Mouse (Mus musculus): Measurements from ENCODE around the gene Abca1. TPM values are rescaled to one million over a fixed set of nuclear protein-coding genes. Genes with fewer than 3 reads are reported as not detected.

The Abca1 gene
- total RNA-seq, 4 experiments from 2014 or later = 13.6 to 22.8 (median 16.8) TPM

- no peak for DNase-seq (ENCODE audit: low spot score)
Measured at GRCm38 (mm10) chr4:53086636-53087035, 73.1 kb downstream of the Abca1 start.

- DNase-seq (ENCODE audit: low spot score) = no peak
Measured at GRCm38 (mm10) chr4:53085634-53086033, 74.1 kb downstream of the Abca1 start.

GRCm38 (mm10) chr4:53083071-53083470 lies 76.6 kb downstream of the Abca1 start:
- DNase-seq (ENCODE audit: low spot score) = no peak

GRCm38 (mm10) chr4:53082451-53082850 lies 77.2 kb downstream of the Abca1 start:
- DNase-seq (ENCODE audit: low spot score) = no peak

- no peak for DNase-seq (ENCODE audit: low spot score)
Measured at GRCm38 (mm10) chr4:53081851-53082250, 77.8 kb downstream of the Abca1 start.

- no peak for DNase-seq (ENCODE audit: low spot score)
Measured at GRCm38 (mm10) chr4:53080290-53080689, 79.4 kb downstream of the Abca1 start.

- peak; percentile 36 for DNase-seq (ENCODE audit: low spot score)
Measured at GRCm38 (mm10) chr4:53078793-53079310, 80.8 kb downstream of the Abca1 start.

- DNase-seq (ENCODE audit: low spot score) = no peak
Measured at GRCm38 (mm10) chr4:53076788-53077350, 82.8 kb downstream of the Abca1 start.

- no peak for DNase-seq (ENCODE audit: low spot score)
Measured at GRCm38 (mm10) chr4:53073025-53073424, 86.7 kb downstream of the Abca1 start.

GRCm38 (mm10) chr4:53062301-53063008 lies 97.2 kb downstream of the Abca1 start:
- DNase-seq (ENCODE audit: low spot score) = no peak

GRCm38 (mm10) chr4:53046238-53047022 lies 113.3 kb downstream of the Abca1 start:
- no peak for DNase-seq (ENCODE audit: low spot score)

- DNase-seq (ENCODE audit: low spot score) = no peak
Measured at GRCm38 (mm10) chr4:53045807-53046206, 113.9 kb downstream of the Abca1 start.

GRCm38 (mm10) chr4:53043819-53044218 lies 115.9 kb downstream of the Abca1 start:
- DNase-seq (ENCODE audit: low spot score) = no peak

GRCm38 (mm10) chr4:53030326-53030948 lies 129.3 kb downstream of the Abca1 start:
- DNase-seq (ENCODE audit: low spot score) = peak; percentile 16

- no peak for DNase-seq (ENCODE audit: low spot score)
Measured at GRCm38 (mm10) chr4:53027811-53028210, 131.9 kb downstream of the Abca1 start.

- DNase-seq (ENCODE audit: low spot score) = peak; percentile 10
Measured at GRCm38 (mm10) chr4:53024397-53024796, 135.3 kb downstream of the Abca1 start.

GRCm38 (mm10) chr4:53023189-53023925 lies 136.3 kb downstream of the Abca1 start:
- DNase-seq (ENCODE audit: low spot score) = no peak

- no peak for DNase-seq (ENCODE audit: low spot score)
Measured at GRCm38 (mm10) chr4:53018392-53018791, 141.3 kb downstream of the Abca1 start.

GRCm38 (mm10) chr4:53015024-53015423 lies 144.7 kb downstream of the Abca1 start:
- DNase-seq (ENCODE audit: low spot score) = no peak

- no peak for DNase-seq (ENCODE audit: low spot score)
Measured at GRCm38 (mm10) chr4:53014421-53014820, 145.3 kb downstream of the Abca1 start.

- DNase-seq (ENCODE audit: low spot score) = peak; percentile 90
Measured at GRCm38 (mm10) chr4:53011732-53012361, 147.8 kb downstream of the Abca1 start, which contains the start of gene Nipsnap3b. Gene Nipsnap3b (plus strand): TSS chr4:53011880.

Data from heart, adult 8-10 months (tissue).